Mouse (Mus musculus) E14TG2a.4 (cell line): ENCODE measurements around the gene Rsph1.

Experiments
- CTCF ChIP-seq: conservative IDR thresholded peaks from 2 replicates; pipeline ENCODE4 v1.5.1; 2014; ENCODE audit warnings: low read length
- NANOG ChIP-seq: IDR thresholded peaks from 2 replicates; pipeline ENCODE4 v1.6.1; 2014; ENCODE audit warnings: borderline replicate concordance, low read length, mixed read lengths

DNA sequence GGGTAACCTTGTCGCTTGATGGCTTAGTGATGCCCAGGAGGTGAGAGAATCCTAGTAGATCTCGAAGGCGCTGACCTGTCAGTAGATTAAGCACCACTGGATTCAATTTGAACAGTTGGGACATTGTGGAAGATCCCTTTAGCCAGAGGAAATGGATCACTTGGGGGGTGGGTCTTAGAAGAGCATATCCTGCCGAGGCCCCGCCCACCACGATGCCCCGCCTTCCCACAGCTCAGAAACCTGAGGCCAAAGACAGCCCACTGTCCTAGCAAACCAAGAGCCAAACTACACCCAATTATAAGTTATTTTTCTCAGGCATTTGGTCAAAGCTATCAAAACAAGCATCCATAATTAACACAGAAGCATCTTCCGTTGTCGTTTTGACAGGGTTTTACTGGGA is 33.9 kb upstream of the Rsph1 start:
- TF ChIP-seq CTCF (no peak), NANOG (no peak)
